Mouse (Mus musculus): Measurements from ENCODE around the gene Commd1.

GRCm38 (mm10) chr11:22965503-22965902 is 16.7 kb downstream of the Commd1 start:
- no peak for TF ChIP-seq POLR2A (IDR thresholded peaks at IDR 0.05; ENCODE audit: insufficient read depth, low read depth, low read length)
- TF ChIP-seq CTCF (IDR thresholded peaks at IDR 0.05): peak; percentile 72
- TF ChIP-seq EP300 (IDR thresholded peaks at IDR 0.05; ENCODE audit: insufficient read depth, low read depth, low read length): no peak
